Mouse (Mus musculus) gastrocnemius, postnatal 36 days (tissue): Measurements from ENCODE around the gene Nckipsd. TPM values are rescaled to one million over a fixed set of nuclear protein-coding genes. Genes with fewer than 3 reads are reported as not detected.

Experiments
- DNase-seq, 2 experiments: peaks; one replicate each; pipeline ENCODE4 v3.0.0; 2022
- intact Hi-C: fragments of 180-260 bp; cut with DNase I; formaldehyde crosslinking; loops from one replicate; pipeline ENCODE4 v1.15.1; 2025
- microRNA-seq, 2 experiments: library from miRNA; unstranded; fragments of <30 nt; microRNA quantifications; one replicate each; pipeline ENCODE4 v1.2.0; 2021
- total RNA-seq, 2 experiments: library from RNA; stranded (reverse); gene quantifications; 2 replicates each; pipeline ENCODE4 v1.2.3; 2021

The Nckipsd gene
- total RNA-seq, 2 experiments from 2014 or later: 2.8 to 3.2 TPM

- intact Hi-C loops: no loop called here
- DNase-seq: peak; percentile 29 to 44
Observed at GRCm38 (mm10) chr9:108842989-108843388, 34.8 kb downstream of the Nckipsd start.

- no peak for DNase-seq
- intact Hi-C loops: no loop called here
Observed at GRCm38 (mm10) chr9:108845390-108845789, 37.2 kb downstream of the Nckipsd start.

- DNase-seq: no peak
- intact Hi-C loops: no loop called here
Observed at GRCm38 (mm10) chr9:108847374-108847773, 39.2 kb downstream of the Nckipsd start.

GRCm38 (mm10) chr9:108848419-108848818 lies 40.3 kb downstream of the Nckipsd start:
- intact Hi-C loops: no loop called here
- DNase-seq: no peak

GRCm38 (mm10) chr9:108852976-108853375 lies 44.8 kb downstream of the Nckipsd start, which contains the start of gene Slc26a6:
Slc26a6 (plus strand) TSS chr9:108853283.
- intact Hi-C loops: no loop called here
- peak; percentile 31 to 62 for DNase-seq

GRCm38 (mm10) chr9:108853635-108854240 lies 45.6 kb downstream of the Nckipsd start:
- intact Hi-C loops: no loop called here
- peak; percentile 89 to 91 for DNase-seq

GRCm38 (mm10) chr9:108854241-108854696 lies 46.1 kb downstream of the Nckipsd start:
- intact Hi-C loops: no loop called here
- DNase-seq: peak; percentile 80 to 81

- DNase-seq: no peak
- intact Hi-C loops: no loop called here
Observed at GRCm38 (mm10) chr9:108855335-108855734, 47.2 kb downstream of the Nckipsd start.

GRCm38 (mm10) chr9:108858792-108859527 lies 50.8 kb downstream of the Nckipsd start:
- no peak for DNase-seq
- intact Hi-C loops: no loop called here

Small RNA genes within 50 kb of the gene (microRNA-seq; reads per million reads assigned to microRNA genes)
- 0 reads per million in 2 experiments for gene Gm23156

Other genes with a start within 250 kb of the Nckipsd start
- 10 to 100 TPM; 47.6 to 58.0 TPM for gene Impdh2, start 248.1 kb upstream of the Nckipsd start, total RNA-seq
- gene Ndufaf3, start 240.9 kb upstream of the Nckipsd start, total RNA-seq: 10 to 100 TPM; 29.2 to 29.6 TPM
- gene Dalrd3, start 238.5 kb upstream of the Nckipsd start, total RNA-seq: 10 to 100 TPM; 10.1 to 12.3 TPM
- 1 to 10 TPM; 4.6 to 5.6 TPM for gene Wdr6, start 229.6 kb upstream of the Nckipsd start, total RNA-seq
- 1 to 10 TPM; 3.1 to 3.5 TPM for gene P4htm, start 210.7 kb upstream of the Nckipsd start, total RNA-seq
- gene Arih2, start 159.0 kb upstream of the Nckipsd start, total RNA-seq: 10 to 100 TPM; 63.2 to 64.7 TPM
- gene Slc25a20, start 146.3 kb upstream of the Nckipsd start, total RNA-seq: 10 to 100 TPM; 59.0 to 75.5 TPM
- gene Prkar2a, start 119.1 kb upstream of the Nckipsd start, total RNA-seq: 100 to 1,000 TPM; 129 to 157 TPM
- gene Ip6k2, start 24.6 kb upstream of the Nckipsd start, total RNA-seq: 10 to 100 TPM in 1 of 2 experiments, 1 to 10 TPM in 1; 9.9 to 14.5 TPM
- not detected for gene Celsr3, start 18.0 kb downstream of the Nckipsd start, total RNA-seq
- gene Slc26a6, start 44.9 kb downstream of the Nckipsd start, total RNA-seq: 10 to 100 TPM; 16.5 to 19.3 TPM
- not detected for gene Tmem89, start 106.3 kb downstream of the Nckipsd start, total RNA-seq
- gene Uqcrc1, start 128.3 kb downstream of the Nckipsd start, total RNA-seq: 1,000 to 10,000 TPM; 1,038 to 1,084 TPM
- gene Col7a1, start 145.2 kb downstream of the Nckipsd start, total RNA-seq: 1 to 10 TPM; 2.4 TPM
- under 1 TPM; 0.23 to 0.67 TPM for gene Ucn2, start 177.6 kb downstream of the Nckipsd start, total RNA-seq
- 10 to 100 TPM; 37.3 to 46.3 TPM for gene Pfkfb4, start 183.4 kb downstream of the Nckipsd start, total RNA-seq
- gene Shisa5, start 230.2 kb downstream of the Nckipsd start, total RNA-seq: 10 to 100 TPM; 11.9 to 13.4 TPM